Mouse (Mus musculus) cerebellum, postnatal 4 days (tissue): ENCODE data around the gene C2cd5.

ENCODE experiments used
- DNase-seq, 2 experiments: peaks; one replicate each; pipeline ENCODE4 v3.0.0; 2022; ENCODE audit warnings: low spot score in 2 of 2, mixed read lengths in 1 of 2

Gene C2cd5

GRCm38 (mm10) chr6:143073476-143073875 lies 26.5 kb downstream of the C2cd5 start:
- no peak for DNase-seq

- no peak for DNase-seq
These were observed 27.4 kb downstream of the C2cd5 start for GRCm38 (mm10) chr6:143072412-143073014.

- no peak for DNase-seq
These were observed 29.2 kb downstream of the C2cd5 start for GRCm38 (mm10) chr6:143070736-143071135.

GRCm38 (mm10) chr6:143070019-143070418 lies 29.9 kb downstream of the C2cd5 start:
- DNase-seq, result no peak

- no peak for DNase-seq
These were observed 30.3 kb downstream of the C2cd5 start for GRCm38 (mm10) chr6:143069606-143070005.

GRCm38 (mm10) chr6:143068181-143068915 lies 31.6 kb downstream of the C2cd5 start:
- no peak for DNase-seq

GRCm38 (mm10) chr6:143067654-143068053 lies 32.3 kb downstream of the C2cd5 start:
- no peak for DNase-seq

GRCm38 (mm10) chr6:143066859-143067258 lies 33.1 kb downstream of the C2cd5 start:
- no peak for DNase-seq

GRCm38 (mm10) chr6:143064047-143064446 lies 35.9 kb downstream of the C2cd5 start:
- no peak for DNase-seq

GRCm38 (mm10) chr6:143057601-143058000 lies 42.3 kb downstream of the C2cd5 start:
- DNase-seq, result no peak

GRCm38 (mm10) chr6:143051566-143051965 lies 48.4 kb downstream of the C2cd5 start:
- no peak for DNase-seq

- DNase-seq, result no peak
These were observed 50.0 kb downstream of the C2cd5 start for GRCm38 (mm10) chr6:143049791-143050555.

GRCm38 (mm10) chr6:143049117-143049516 lies 50.8 kb downstream of the C2cd5 start:
- no peak for DNase-seq

GRCm38 (mm10) chr6:143047538-143048258 lies 52.2 kb downstream of the C2cd5 start:
- no peak for DNase-seq

- DNase-seq, result no peak
These were observed 58.4 kb downstream of the C2cd5 start for GRCm38 (mm10) chr6:143041578-143041977.

GRCm38 (mm10) chr6:143035261-143035660 lies 64.7 kb downstream of the C2cd5 start:
- DNase-seq, result no peak

- no peak for DNase-seq
These were observed 65.4 kb downstream of the C2cd5 start for GRCm38 (mm10) chr6:143034503-143034902.

GRCm38 (mm10) chr6:143030521-143030920 lies 69.4 kb downstream of the C2cd5 start:
- no peak for DNase-seq

- DNase-seq, result no peak
These were observed 72.0 kb downstream of the C2cd5 start for GRCm38 (mm10) chr6:143027896-143028295.

- DNase-seq, result no peak
These were observed 72.5 kb downstream of the C2cd5 start for GRCm38 (mm10) chr6:143027402-143027801.

- no peak for DNase-seq
These were observed 76.2 kb downstream of the C2cd5 start for GRCm38 (mm10) chr6:143023691-143024090.

GRCm38 (mm10) chr6:143021756-143022155 lies 78.2 kb downstream of the C2cd5 start:
- no peak for DNase-seq
